Mouse (Mus musculus) neutrophil, adult 5-6 weeks (primary cell): ENCODE measurements around the gene Peli1. TPM values are rescaled to one million over a fixed set of nuclear protein-coding genes. Genes with fewer than 3 reads are reported as not detected.

Experiments
- ATAC-seq: fragments of 151-379, 151-347 bp; 2 replicates; pipeline ENCODE4 v1.8.0; 2017; ENCODE audit warnings: mild to moderate bottlenecking, moderate TSS enrichment; ENCODE audit not compliant: insufficient number of reproducible peaks, poor library complexity, low FRiP score, severe bottlenecking; ENCODE audit errors: extremely low read depth
- total RNA-seq: library from RNA; stranded (forward); fragments of 200-1000 nt; gene quantifications from 2 replicates; pipeline ENCODE4 v1.2.3, GENCODE M21; 2017

Gene Peli1
- 149 and 152 TPM in 2 replicates for total RNA-seq

DNA sequence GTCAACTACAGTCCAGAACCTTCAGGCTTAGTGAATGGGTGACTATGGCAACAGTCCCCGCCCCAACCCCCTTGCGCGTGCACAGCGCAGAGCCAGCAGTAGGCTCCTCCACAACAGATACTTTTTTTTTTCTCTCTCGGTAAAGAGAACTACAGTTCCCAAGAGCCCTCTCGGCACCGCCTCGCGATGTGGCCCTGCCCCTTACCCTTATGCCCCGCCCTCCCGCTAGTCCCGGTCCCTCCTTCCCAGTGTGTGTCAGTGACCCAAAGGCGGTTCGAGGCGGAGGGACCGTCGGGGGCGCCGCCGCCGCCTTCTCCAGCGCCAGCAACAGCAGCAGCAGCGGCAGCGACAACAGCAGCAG is at the start of gene Peli1:
TSS of gene Peli1 (plus strand) at position 225 of the 361 bp plus-strand sequence.
- peak; percentile 93 for ATAC-seq

DNA sequence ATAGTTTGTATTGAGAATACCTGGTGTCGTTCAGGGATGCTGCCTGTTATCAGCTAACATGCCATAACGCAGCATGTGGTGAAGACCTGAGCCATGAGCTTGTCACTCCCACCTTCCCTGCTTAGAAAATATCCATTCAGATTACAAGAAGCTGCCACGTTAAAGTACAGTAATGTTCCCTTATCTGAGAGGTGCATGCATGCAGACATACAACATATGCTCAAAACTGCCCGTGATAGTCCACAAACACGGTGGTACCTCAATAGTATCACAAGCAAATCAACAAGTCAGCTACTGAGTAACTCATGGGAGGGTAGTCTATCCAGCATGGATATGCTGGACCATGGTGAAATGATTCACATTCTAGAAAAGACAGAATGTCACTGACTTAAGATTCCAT is 48.5 kb upstream of the Peli1 start:
- ATAC-seq: no peak

DNA sequence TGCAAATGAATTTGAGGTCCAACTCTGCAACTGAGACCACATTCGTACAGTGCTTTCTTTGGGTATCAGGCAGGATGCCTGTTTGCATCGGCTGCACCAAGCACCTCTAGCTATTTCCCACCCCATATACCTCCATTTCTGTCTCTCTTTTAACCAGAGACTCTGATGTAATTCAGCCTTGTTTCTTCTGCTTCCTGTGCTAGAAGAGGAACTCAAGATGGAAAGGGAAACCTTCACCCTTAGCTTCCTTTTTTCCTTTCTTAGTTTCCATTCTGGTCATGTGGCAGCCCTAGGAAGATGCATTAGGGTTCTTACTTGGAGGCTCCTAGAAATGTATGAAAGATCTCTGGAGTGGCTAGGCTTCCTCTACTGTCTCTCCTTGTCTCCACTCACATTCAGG is 44.9 kb upstream of the Peli1 start:
- ATAC-seq: peak; percentile 76

DNA sequence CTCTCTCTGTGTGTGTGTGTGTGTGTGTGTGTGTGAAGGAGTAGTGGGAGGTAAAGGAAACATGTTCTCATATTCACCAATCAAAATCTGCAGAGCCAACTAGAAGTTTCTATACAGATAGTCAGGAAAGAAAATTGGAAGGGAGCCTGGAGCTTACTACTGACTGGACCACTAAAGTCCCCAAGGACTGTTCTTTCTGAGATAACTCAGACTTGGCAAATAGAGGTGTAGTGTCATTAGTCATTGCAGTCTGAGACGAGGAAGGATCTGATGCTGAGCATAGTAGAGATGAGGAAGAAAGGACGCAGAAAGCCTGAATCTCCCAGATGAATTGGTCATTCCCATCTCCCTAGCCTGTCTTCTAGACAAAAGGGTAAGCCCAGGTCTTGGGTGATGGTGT is 43.2 kb upstream of the Peli1 start:
- ATAC-seq: no peak

DNA sequence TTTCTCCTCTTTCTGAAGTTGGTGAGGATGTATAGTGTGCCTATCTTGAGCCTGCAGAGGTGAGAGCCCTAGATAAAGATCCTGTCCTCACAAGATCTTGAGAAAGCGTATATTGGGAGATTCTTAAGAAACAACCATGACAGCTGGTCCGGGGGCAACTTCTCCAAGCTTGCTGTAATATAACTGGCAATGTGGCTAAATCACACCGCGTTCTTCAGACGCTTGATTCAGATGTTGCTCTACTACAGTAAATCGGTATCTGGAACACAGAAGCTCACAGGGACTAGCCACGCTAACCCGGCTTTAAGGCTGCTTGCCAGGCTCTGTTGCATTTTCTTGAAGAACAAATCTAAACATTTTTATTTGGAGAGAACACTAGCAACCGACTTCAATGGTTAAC is 39.4 kb upstream of the Peli1 start:
- ATAC-seq: no peak

DNA sequence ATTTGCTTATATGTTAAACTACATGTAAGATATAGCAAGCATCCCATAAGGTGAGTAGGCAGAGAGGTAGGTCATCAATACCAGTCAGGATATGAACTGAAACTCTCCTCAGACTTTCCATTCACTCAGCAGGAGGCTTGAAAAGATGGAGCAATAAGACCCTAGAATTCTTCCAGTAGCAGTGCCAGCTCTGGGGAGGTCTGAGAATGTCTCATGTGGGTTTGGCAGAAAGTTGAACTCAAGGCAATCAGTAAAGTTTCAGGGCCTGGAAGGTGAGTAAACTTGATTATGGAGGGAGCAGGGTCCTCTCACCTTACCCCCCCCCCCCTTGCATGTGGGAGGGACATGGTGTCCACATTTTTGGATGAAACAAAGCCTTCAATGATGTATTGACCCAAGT is 36.5 kb upstream of the Peli1 start:
- ATAC-seq: no peak

DNA sequence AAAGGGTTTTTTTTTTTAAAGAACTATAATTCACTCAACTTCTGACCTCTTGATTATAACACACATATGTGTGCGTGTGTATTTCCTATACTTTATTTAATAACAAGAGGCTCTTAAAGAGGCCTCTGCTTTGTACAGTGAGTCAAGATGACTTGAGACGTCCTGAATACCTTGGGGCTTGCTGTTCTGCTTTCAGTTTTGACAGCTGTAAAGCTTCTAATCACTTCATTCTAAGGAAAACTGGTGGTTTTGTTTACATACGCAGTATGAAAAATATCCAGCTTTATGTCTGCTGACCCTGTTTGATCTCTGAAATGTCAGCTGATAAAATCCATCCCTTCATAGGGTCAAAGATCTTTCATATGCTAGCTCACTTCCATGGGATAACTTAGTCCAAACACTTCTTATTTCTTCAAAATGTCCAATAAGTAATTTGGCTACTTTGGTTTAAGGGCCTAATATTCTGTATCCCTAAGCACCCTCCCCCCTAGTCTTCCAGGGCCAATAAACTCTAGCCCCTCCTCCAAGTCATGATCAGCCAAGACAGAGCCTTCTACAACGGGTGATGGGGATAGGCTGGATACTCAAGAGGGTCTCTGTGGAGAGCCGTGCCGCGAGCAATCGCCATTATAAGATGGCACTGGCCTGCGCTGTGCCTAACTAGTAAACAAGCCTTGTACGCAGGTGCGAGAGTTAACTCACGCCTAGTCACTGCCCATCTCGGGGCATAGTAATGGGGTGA is 34.8 kb upstream of the Peli1 start:
- ATAC-seq: no peak

DNA sequence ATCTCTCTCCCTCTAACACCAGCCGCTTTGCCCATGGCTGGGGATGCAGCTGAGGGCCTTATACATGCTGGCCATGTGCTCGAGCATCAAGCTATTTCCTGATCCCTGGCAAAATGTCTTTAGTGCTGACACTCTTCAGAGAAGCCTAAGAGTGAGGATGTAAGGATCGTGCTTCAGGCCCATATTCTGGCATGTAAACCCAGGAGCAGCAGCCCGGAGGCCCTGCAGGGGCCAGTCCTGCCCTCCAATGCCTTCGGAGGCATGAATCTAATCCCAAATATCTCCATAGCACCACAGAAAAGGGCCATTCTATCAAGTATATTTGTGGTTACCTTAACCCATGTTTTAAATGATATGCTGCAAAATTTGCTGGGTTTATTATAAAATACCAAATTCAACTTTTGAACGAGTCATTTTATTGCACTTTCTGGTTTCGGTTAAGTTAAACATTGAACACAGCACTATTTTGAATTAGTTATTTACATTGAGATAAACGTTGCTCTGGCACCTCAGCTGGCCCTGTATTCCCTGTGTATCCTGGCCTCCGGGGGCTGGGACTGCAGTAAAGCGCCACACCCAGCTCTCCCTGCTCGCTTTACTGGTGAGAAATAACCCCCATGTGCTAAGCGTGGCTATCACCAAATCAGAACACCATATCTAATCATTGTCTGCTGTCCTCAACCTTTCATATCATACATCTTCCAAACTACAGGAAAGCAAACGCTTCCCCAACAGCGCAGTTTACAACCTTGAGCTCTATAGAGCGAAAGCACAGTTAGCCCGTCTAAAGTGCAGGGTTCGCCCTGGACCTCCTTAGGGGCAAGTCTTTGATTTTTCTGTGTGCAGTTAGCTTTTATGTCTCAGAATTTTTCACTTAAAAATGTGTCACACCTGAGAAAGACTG is 33.3 kb upstream of the Peli1 start:
- no peak for ATAC-seq

DNA sequence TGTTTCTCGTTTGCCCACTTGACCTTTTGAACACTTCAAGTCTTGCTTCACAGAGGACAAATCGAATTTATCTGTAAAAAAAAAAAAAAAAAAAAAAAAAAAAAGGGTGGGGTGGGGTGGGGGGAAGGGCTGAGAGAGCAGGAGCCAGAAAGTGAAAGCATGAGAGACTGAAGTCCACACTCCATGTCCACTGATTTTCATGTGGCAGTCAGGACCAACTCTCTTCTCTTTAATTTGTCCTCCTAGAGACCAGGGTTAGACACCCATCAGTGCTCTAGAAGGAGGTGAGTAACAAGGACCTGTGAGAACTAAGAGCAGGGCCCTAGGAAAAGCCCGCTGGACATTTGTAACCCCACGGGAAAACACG is 32.7 kb upstream of the Peli1 start:
- no peak for ATAC-seq

DNA sequence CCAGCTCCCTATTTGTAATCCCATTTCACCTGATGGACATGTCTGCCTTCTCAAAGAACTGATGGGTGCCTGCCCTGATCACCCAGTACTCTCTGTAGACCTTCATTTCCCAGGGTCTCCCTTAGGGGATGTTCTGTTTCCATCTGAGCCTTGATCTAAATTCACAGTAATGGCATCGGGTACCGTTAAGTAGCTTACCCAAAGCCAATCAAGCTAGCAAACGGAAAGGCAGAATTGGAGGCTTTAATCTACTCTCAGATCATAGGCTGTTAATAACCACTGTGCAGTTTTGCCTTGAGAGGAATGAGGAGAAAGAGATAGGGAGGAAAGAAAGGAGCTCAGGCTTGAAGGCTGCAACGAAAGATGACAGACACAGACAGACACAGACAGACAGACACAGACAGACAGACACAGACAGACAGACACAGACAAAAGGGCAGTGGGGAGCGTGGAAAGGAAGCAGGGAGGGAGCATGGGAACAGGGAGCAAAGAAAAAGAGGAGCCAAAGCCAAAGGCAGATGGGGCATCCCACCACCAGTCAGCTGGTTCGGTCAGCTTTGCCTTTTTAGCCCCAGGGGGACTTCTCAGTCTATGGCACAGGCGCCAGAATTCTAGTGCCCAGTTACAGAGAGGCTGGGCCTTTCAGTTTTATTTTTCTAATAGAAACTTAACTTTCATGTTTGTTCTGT is 30.6 kb upstream of the Peli1 start:
- no peak for ATAC-seq

DNA sequence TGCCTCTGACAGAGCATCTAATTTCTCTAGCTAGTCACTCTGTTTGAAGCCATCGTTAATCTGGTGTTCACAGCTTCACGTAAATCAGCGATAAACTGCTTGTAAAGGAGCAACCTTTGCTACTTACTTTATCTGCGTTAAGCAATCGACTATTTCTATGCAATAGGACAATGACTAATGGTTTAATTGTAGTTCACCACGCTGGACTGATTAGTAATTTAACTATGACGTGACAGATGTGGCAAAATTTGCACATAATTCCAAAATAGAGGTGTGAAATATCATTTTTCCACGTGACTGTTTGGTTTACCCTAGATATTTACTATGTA is 30.1 kb upstream of the Peli1 start:
- ATAC-seq: no peak

DNA sequence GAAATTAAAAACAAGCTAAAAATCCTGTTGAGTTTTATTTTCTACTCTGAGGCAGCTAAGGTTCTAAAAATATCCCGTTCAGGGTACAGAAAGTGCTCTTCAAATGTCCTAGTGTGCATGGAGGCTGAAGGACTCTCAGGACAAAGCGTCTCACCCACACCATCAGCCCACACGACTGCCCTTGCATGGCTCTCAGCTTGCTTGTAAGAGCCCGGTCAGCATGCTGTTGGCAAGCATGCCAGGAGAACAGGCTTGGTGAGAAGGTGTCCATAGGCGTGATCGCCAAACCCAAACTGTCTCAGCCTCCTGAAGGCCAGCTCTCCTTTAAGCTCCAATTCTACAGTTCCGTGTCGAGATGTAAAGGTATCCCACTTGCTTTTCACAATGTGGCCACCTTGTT is 29.7 kb upstream of the Peli1 start:
- ATAC-seq: no peak

DNA sequence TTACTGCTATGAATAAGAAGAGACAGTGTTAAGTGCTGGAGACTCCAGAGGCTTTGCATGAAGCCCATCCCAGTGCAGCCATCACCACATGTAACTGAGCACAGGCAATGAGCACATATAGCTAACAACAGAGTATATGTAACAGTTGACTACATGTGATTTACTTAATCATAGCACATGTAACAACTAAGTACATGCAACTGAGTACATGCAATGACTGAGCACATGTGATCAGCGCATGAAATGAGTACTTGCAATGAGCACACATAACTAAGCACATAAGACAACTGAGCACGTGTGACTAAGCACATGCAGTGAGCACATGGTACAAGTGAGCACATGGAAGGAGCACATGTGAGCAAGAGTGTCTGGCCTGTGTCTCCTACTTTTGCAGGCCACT is 29.0 kb upstream of the Peli1 start:
- no peak for ATAC-seq

DNA sequence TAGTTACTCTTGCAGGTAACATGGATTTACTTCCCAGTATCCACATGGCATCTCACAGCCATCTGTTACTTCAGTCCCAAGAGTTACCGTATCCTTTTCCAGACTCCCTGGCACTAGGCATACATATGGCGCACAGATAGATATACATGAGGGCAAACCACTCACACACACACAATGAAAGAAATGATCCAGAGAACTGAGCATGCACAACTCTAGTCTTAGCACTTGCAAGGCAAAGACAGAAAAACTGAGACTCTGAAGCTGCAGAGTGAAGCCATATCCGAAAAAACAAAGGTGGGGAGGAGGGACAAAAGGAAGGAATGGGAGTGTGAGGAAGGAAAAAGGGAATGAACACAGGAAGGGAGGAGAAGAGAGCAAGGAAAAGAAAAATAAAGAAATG is 27.8 kb upstream of the Peli1 start:
- ATAC-seq: no peak

DNA sequence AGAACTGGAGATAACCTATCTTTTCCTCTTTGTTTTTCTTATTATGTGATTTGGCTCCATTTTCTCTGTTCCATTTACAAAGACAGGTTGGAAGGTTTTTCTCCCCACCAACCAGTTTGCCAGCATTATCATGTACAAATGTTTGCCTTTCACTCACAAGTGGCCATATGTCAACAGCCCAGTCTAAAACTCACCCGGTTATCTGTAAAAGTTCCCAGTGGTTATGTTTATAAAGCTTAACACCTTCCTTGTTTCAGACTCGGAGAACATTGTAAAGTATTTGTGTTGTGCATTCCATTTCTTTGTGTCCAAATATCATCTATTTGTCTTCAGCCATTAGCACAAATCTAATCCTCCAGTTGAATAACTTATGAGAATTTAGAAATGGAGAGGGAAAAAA is 11.7 kb upstream of the Peli1 start:
- ATAC-seq: no peak

DNA sequence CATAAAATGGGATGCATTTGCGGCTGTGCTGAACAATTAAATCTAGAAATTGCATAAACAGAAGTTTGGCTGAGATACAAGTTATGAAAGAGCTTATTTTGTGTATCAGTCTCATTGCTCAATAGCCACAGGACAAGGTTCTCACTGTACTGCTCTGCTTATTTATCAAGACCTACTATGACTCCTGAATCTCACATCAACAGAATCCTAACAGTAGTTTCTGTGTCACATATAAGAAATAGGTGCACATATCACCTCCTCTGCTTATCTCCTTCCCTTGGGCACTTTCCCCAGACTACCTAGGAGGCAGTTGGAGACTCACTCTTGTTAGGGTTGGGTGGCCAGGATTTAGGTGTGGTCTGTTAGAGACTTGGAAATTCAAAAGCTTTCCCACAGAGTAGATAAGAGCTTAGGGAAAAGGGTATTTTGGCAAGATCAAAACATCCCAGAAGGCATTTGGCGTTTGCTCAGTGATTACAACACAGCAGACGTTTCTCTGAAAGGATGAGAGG is 11.2 kb upstream of the Peli1 start:
- ATAC-seq: no peak

DNA sequence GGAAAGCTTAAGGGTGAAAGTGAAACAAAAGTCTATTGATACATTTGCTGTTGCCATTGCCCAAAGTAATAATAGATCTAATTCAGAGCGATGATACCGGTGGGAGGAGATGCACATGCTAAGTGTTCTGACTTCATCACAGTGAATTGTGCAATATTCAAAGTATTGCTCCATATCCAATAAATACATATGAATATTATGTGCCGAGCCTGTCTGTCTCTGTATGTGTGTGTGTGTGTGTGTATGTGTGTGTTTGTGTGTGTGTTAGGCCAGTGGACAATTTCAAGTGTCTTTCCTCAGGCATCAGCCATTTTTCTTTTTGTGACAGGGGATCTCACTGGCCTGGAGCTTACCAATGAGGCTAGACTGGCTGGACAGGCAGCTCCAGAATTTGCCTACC is 9.9 kb upstream of the Peli1 start:
- no peak for ATAC-seq

DNA sequence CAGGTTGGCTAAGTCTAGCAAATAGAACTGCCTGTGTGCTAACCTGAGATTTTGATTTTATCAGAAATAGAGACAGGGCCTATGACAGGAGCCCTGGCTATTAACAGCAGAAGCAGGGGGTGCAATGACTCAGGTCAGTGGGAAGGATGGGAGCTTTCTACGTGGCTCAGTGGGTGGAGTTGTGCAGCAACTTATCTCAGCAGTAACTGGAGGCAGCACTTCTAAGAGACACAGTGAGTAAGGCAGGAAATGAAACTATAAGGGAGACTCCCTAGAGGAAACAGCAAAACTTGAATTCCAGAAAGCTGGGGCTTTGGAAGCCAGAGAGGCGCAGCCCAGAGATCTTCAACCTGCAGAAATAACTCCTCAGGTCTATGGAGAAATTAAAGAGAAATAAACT is 8.4 kb upstream of the Peli1 start:
- no peak for ATAC-seq

DNA sequence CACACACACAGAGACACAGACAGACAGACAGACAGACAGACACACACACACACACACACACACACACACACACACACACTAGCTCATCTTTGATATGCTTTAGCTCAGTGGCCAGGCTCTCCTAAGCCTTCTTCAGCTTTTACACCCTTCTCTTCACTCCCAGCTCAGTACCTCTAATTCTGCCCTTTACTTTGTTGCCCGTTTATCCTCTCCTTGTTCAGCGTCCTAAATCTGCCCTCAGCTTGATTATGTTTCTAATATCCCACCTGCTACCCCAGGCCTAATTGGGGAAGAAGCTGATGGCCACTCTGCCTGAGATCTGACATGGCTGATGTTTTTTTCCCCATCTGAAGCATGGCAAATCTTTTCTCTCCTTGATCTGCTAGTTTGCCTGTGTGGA is 2.7 kb upstream of the Peli1 start:
- no peak for ATAC-seq

DNA sequence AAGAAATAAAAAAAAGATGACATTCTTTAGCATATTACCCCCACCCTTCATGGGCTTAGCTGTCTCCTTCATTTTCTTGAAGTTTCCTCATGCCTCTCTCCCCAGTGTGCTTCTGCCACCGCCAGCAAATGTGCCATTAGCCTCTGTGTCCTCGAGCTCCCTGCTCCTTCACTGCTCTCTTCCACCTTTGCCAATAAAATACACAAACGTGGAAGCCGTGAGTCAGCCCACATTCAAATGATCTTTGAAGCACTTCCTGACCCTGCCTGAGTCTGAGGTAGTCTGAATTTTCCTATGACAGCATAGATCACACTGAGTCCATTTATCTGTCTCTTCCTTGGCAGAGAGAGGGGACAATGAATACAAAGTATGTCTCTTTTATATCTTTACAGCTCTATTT is 1.5 kb upstream of the Peli1 start:
- no peak for ATAC-seq
